Comparison of ENCODE assay signal across 1 mouse cellular context in the genomic region with DNA sequence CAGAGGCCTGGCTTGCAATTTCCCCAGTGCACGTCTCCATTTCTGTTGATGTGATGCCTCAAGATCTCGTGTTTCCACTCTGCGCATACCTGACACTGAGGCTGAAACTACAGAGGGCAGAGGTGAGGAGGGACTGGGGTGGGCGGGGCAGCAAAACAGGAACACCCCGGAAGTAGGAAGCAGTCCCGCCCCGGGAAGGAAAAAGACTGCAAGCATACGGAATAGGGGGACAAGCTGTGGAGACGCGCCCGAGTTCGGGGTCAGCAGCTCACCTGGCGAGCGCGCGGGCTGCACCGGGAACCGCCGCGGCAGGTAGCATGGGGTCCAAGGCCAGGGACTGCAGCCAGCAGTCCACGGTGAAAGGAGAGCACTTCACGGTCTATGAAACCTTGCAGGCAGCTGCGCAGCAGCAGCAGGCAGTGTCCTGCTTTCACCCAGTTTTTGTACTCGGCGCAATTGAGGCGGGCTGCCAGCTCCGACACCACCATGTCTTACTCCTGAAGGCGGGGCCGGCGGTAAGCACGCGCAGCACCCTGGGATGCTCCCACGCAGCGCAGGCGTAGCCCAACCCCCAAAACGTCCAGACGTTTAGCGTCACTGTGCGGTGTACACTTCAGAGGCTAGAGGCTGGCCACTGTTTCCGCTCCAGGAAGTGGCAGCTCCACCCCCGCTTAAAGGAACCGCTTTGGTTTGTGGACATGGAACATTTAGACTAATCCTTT.
TF ChIP-seq lines count a peak whose summit lies in the region.

A gene (minus strand): TSS at position 615 of the 722 bp plus-strand sequence.

TF ChIP-seq in myocyte, 11 proteins besides CTCF, POLR2A, EP300 and RAD21 (continued from another document):
- TF ChIP-seq REST (IDR thresholded peaks at IDR 0.05; ENCODE audit: insufficient read depth, insufficient read length): no peak
